Mouse (Mus musculus) heart, postnatal 0 days (tissue): ENCODE measurements around the gene Rpl26. TPM values are rescaled to one million over a fixed set of nuclear protein-coding genes. Genes with fewer than 3 reads are reported as not detected.

ENCODE experiments used
- ATAC-seq: fragments of 200-750 bp; cut with Nextera tagmentation; 2 replicates; pipeline ENCODE4 v1.8.0; 2017; ENCODE audit warnings: low read depth, moderate number of reproducible peaks, moderate library complexity; ENCODE audit not compliant: insufficient read depth
- DNase-seq: peaks from one replicate; pipeline ENCODE4 v3.0.0-alpha.2; 2016; ENCODE audit warnings: low spot score
- H3K27ac ChIP-seq: fragments of 300-500 bp; sonication (generic); 2 replicates; pipeline ENCODE4 v1.5.1; 2014; ENCODE audit warnings: low read depth, mild to moderate bottlenecking
- H3K27me3 ChIP-seq: fragments of 300-500 bp; sonication (generic); 2 replicates; pipeline ENCODE4 v1.6.1; 2014; ENCODE audit warnings: low read length, mixed read lengths; ENCODE audit not compliant: control insufficient read depth, insufficient read depth
- H3K36me3 ChIP-seq: fragments of 300-500 bp; sonication (generic); replicated peaks from 2 replicates; pipeline ENCODE4 v1.6.1; 2014; ENCODE audit warnings: low read length, mixed read lengths; ENCODE audit not compliant: control insufficient read depth, insufficient read depth
- H3K4me1 ChIP-seq: fragments of 300-500 bp; sonication (generic); 2 replicates; pipeline ENCODE4 v1.6.1; 2014; ENCODE audit warnings: antibody characterized with exemption; ENCODE audit not compliant: control insufficient read depth, insufficient read depth
- H3K4me2 ChIP-seq: fragments of 300-500 bp; sonication (generic); 2 replicates; pipeline ENCODE4 v1.6.1; 2014; ENCODE audit warnings: low read depth, mild to moderate bottlenecking, low read length, moderate library complexity
- H3K4me3 ChIP-seq: fragments of 300-500 bp; sonication (generic); 2 replicates; pipeline ENCODE4 v1.5.1; 2014; ENCODE audit warnings: low read depth, low read length
- H3K9ac ChIP-seq: fragments of 300-500 bp; sonication (generic); replicated peaks from 2 replicates; pipeline ENCODE4 v1.6.1; 2014; ENCODE audit warnings: low read depth, low read length, mixed read lengths
- H3K9me3 ChIP-seq: fragments of 300-500 bp; sonication (generic); replicated peaks from 2 replicates; pipeline ENCODE4 v1.6.1; 2016; ENCODE audit warnings: low read length; ENCODE audit not compliant: control insufficient read depth
- CTCF ChIP-seq: IDR thresholded peaks from 2 replicates; pipeline ENCODE4 v1.5.1; 2016; ENCODE audit warnings: antibody characterized with exemption, control low read depth, low read depth
- EP300 ChIP-seq: IDR thresholded peaks from 2 replicates; pipeline ENCODE4 v1.6.1; 2016; ENCODE audit warnings: antibody characterized with exemption, low read depth
- WGBS: fragments of 180-500 bp; shearing (Covaris S2); extraction: QIAGEN DNeasy Blood & Tissue Kit; methylation state at CpG from one replicate; pipeline ENCODE4 v1.1.7; 2014; 5-methylcytosine and 5-hydroxymethylcytosine counted together
- polyA plus RNA-seq: library from polyadenylated mRNA; unstranded; fragments of >200 nt; fragmentation: Nextera tagmentation; extraction: Ambion mirVana; gene quantifications from 2 replicates; pipeline ENCODE4 v1.2.1, GENCODE M21; 2015
- total RNA-seq: library from RNA; depleted of rRNA; stranded (reverse); fragments of >200 nt; gene quantifications from 2 replicates; pipeline ENCODE4 v1.2.3, GENCODE M21; 2014; ENCODE audit warnings: low replicate concordance

Rpl26 gene
- total and polyA plus RNA-seq, 2 experiments from 2014 or later: 529 to 1,343 TPM

- Histone ChIP-seq H3K27ac (no peak overlapping the region), H3K36me3 (no peaks in the 10 kb centered on the region), H3K4me1 (no peaks in the 10 kb centered on the region), H3K4me2 (no peak overlapping the region), H3K4me3 (no peak overlapping the region), H3K27me3 (no peaks in the 10 kb centered on the region), H3K9ac (no peak overlapping the region), H3K9me3 (no peaks in the 10 kb centered on the region)
- DNase-seq (no peak), ATAC-seq (no peak)
- WGBS: 16% methylated on average over 2 of the region's 2 CpGs
- TF ChIP-seq EP300 (no peak), CTCF (no peak)
These were observed 10.8 kb upstream of the Rpl26 start for GRCm38 (mm10) chr11:68890625-68891024.

- no peak overlapping the region for H3K27ac ChIP-seq
- no peak overlapping the region for H3K4me3 ChIP-seq
- DNase-seq (no peak), ATAC-seq (no peak)
- no peaks in the 10 kb centered on the region for H3K36me3 ChIP-seq
- H3K9me3 ChIP-seq: no peaks in the 10 kb centered on the region
- TF ChIP-seq EP300: no peak
- TF ChIP-seq CTCF: no peak
- 48% methylated on average over 5 of the region's 5 CpGs for WGBS
- no peaks in the 10 kb centered on the region for H3K27me3 ChIP-seq
- H3K4me2 ChIP-seq: no peak overlapping the region
- no peaks in the 10 kb centered on the region for H3K4me1 ChIP-seq
- H3K9ac ChIP-seq: no peak overlapping the region
These were observed 9.6 kb upstream of the Rpl26 start for GRCm38 (mm10) chr11:68891823-68892222.

GRCm38 (mm10) chr11:68892233-68892832, 9.1 kb upstream of the Rpl26 start:
- Histone ChIP-seq H3K27me3 (no peaks in the 10 kb centered on the region), H3K4me1 (no peaks in the 10 kb centered on the region), H3K9ac (0 out of 2 replicates have a peak overlapping the region, but pooled peaks have one; percentile 20), H3K27ac (peak overlapping the region; percentile 26), H3K9me3 (no peaks in the 10 kb centered on the region), H3K36me3 (no peaks in the 10 kb centered on the region), H3K4me3 (no peak overlapping the region), H3K4me2 (no peak overlapping the region)
- ATAC-seq (no peak), DNase-seq (no peak)
- no peak for TF ChIP-seq EP300
- TF ChIP-seq CTCF: no peak
- 44% methylated on average over 14 of the region's 15 CpGs for WGBS

- TF ChIP-seq EP300 (no peak), CTCF (no peak)
- Histone ChIP-seq H3K27me3 (no peaks in the 10 kb centered on the region), H3K4me2 (no peak overlapping the region), H3K27ac (no peak overlapping the region), H3K36me3 (no peaks in the 10 kb centered on the region), H3K9ac (no peak overlapping the region), H3K9me3 (no peaks in the 10 kb centered on the region), H3K4me3 (no peak overlapping the region), H3K4me1 (no peaks in the 10 kb centered on the region)
- no peak for DNase-seq
- WGBS: 66% methylated on average over 12 of the region's 12 CpGs
- ATAC-seq: no peak
These were observed 7.4 kb upstream of the Rpl26 start for GRCm38 (mm10) chr11:68893911-68894464.

GRCm38 (mm10) chr11:68896247-68896646, 5.1 kb upstream of the Rpl26 start:
- TF ChIP-seq CTCF (no peak), EP300 (no peak)
- no peak overlapping the region for H3K9ac ChIP-seq
- no peak overlapping the region for H3K4me2 ChIP-seq
- no peaks in the 10 kb centered on the region for H3K27me3 ChIP-seq
- H3K36me3 ChIP-seq: no peaks in the 10 kb centered on the region
- no peaks in the 10 kb centered on the region for H3K9me3 ChIP-seq
- H3K4me3 ChIP-seq: no peak overlapping the region
- WGBS: 80% methylated on average over 5 of the region's 5 CpGs
- H3K27ac ChIP-seq: no peak overlapping the region
- ATAC-seq (no peak), DNase-seq (no peak)
- no peaks in the 10 kb centered on the region for H3K4me1 ChIP-seq

- WGBS: 50% methylated on average over 4 of the region's 4 CpGs
- Histone ChIP-seq H3K9ac (no peak overlapping the region), H3K9me3 (no peaks in the 10 kb centered on the region), H3K4me3 (no peak overlapping the region), H3K36me3 (no peaks in the 10 kb centered on the region), H3K27ac (no peak overlapping the region), H3K4me1 (no peaks in the 10 kb centered on the region), H3K4me2 (no peak overlapping the region), H3K27me3 (no peaks in the 10 kb centered on the region)
- TF ChIP-seq EP300 (no peak), CTCF (peak; percentile 66)
- ATAC-seq: no peak
- DNase-seq: no peak
These were observed 4.3 kb upstream of the Rpl26 start for GRCm38 (mm10) chr11:68897120-68897519.
